Mouse (Mus musculus): ENCODE results near the gene Tgfbr3.

DNA sequence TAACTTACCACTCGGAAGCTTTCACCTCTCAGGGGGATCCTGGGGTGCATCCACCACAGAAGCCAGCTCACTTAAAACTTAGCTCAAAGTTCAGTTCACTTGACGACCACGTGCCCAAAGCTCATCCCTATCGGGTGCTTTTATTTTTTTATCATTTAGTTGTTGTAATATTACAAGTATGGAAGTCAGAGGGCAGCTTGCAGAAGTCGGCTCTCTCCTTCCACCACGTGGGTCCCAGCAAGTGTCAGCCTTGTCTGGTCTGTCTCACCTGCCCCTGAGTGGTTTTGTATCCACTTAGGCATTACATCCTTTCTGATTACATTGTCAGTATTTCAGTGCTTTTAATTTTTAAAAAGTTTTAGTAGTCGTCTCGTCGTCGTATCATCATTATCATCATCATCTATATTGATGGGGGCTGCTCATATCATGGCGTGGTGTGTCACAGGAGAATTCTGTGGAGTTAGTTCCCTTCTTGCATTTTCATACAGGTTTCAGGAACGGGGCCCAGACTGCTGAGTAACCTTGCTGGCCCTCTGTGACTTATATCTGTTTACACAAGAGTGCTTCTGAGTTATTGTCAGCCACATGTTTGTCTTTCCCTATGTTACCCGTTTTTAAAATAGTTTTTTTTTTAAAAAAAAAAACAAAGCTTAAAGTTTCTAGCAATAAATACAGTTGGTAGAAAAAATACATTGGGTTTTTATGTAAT is 14.8 kb upstream of the Tgfbr3 start:
- TF ChIP-seq EP300 (IDR thresholded peaks at IDR 0.05) (no peak), CTCF (IDR thresholded peaks at IDR 0.05) (no peak)
